Mouse (Mus musculus): Measurements from ENCODE around the gene Ahcy. TPM values are rescaled to one million over a fixed set of nuclear protein-coding genes. Genes with fewer than 3 reads are reported as not detected.
A peak's percentile ranks its signal among the peaks of the same experiment; 100 is the strongest.
"Not testable (repeated sequence)": the region's sequence is repeated elsewhere in the genome, so short reads cannot be mapped to it uniquely, and the experiment has no call there.

Ahcy gene
- total RNA-seq (2021) = 10 to 100 TPM; 14.3 to 15.7 TPM
- long read RNA-seq, experiment 1, partial matches to known transcripts = 3 of 7 reads
- long read RNA-seq, experiment 1, other reads (novel, unspliced or antisense) = 0 of 7 reads
- long read RNA-seq, experiment 2, transcript Ahcy-201 (10 exons, 2,543 nt) = major isoform, 7 of 14 reads
- long read RNA-seq, experiment 2, partial matches to known transcripts = 0 of 14 reads
- long read RNA-seq, experiment 2, other reads (novel, unspliced or antisense) = 7 of 14 reads

DNA sequence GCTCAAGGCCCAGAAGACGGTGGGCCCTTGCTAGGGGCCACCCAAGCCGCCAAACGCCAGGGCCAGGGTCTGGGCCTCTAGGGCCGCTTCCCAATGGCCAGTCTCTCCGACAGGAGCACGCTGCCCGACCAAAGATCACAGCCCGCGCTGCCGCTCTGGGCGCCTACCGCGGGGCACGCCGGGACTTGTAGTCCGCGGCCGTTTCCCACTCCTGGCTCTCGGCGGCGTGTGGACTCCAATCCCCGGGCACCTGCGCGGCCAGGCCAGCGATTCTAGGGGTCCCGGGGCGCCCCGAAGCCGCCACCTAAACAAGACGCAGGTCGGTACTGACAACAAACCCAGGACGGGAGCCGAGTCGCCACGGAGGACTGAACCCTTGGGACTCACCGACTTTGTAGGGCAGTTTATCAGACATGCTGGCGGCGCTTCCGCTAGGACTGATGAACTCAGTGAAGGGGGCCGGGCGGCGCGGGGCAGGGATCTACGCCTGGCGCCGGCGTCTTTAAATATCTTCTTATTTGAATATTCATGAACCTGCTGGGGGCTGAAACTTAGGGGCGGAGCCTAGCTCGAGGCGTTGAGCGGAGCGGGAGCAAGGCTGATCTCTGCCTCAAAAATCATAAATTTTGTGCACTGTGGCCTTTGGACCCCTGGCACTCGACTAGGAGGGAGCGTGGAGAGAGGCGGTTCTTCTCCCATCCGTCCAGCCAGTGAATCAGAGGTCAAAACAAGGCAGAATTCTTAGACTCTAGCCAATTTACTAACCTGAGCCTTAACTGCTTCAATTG, at the start of gene Ahcy:
Gene Ahcy (minus strand): TSS at position 520 of the 788 bp plus-strand sequence.
- DNase-seq = peak; percentile 79 to 88
- intact Hi-C loops (cut with DNase I) = no loop called here

DNA sequence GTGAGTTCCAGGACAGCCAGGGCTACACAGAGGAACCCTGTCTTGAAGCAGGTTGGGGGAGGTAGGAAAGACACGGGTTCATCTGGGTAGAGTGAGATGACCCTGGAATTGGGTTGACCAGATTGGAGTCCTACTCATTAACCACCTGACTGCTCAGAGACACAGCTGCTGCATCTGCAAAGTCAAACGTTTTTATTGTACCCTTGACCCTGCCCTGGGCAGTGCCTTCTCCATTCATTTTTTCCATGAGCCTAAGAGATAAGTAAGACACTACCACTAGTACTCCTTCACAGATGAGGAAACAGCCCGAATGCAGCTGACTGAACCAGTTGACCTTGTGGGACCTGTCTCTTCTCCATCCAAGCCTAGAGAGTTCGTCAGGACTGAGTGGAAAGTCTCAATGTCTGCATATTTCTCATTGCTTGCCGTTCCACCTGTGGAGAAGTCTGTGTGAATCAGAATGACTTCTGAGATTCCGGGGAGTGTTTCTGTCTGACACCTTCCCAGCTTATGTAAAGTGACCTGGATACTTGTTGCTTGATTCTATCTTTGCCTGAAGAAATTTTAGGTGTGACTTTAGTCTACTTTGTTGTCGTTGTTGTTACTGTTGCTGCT, 41.0 kb upstream of the Ahcy start:
- DNase-seq = no peak

DNA sequence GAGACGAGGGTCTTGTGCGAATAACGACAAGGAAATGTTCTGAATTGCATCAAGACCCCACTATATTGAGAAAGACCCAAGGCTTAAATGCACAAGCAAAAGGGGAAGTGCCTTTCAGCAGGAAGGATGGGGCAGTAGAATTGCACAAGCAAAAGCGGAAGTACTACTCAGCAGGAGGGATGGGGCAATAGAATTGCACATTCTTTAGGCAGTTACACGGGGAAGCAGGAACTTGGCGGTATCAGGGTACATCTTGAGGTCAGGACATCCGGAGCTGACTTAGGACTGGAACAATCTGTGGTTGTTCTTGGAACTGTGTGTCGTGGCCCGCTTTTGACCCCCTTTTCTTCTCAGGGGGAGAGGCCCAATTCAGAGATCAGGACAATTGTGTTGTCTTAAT, 33.0 kb upstream of the Ahcy start:
- intact Hi-C loops (cut with DNase I); DNase-seq: not testable (repeated sequence)

More for the DNA sequence above, 41.0 kb upstream of the Ahcy start:
- intact Hi-C loops (cut with DNase I) = no loop called here

DNA sequence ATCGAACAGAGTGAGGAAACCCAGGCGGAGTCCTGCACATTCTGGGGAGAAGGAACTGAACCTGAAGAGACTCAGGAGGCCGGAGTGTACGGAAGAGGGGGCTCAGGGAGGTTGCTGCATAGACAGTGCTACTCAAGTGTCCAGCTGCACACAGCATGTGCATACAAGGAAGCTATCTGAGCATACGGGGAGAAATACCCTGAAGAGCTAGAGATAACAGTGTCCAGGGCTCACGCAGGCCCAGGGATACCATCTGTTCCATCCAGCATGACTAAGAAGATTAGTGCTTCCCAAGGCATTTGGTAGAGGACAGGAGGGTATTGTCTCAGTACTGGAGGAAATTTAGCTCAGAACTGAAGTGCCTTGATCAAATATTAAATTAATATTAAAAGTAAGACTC, 29.3 kb upstream of the Ahcy start:
- intact Hi-C loops (cut with DNase I) = no loop called here
- DNase-seq = no peak

DNA sequence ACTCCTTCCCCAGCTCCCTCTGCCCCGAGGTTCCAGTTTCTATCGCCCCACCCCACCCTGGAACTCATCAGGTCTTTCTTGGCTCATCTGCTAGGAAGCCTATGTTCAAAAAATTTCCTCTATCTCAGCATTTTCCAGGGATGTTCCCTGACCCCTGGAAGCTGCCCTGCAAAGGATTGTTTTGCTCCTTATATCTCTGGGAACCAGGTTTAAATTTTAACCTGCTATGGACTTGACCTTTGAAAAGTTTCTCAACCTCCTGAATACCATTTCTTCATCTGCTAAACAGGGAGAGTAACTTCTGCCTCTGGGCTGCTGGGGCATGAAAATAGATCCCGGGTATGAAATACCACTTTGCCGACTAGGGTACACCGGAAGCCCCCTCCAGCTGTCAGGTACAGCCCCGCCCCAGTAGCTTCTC, 27.5 kb upstream of the Ahcy start:
- DNase-seq = no peak
- intact Hi-C loops (cut with DNase I) = no loop called here

DNA sequence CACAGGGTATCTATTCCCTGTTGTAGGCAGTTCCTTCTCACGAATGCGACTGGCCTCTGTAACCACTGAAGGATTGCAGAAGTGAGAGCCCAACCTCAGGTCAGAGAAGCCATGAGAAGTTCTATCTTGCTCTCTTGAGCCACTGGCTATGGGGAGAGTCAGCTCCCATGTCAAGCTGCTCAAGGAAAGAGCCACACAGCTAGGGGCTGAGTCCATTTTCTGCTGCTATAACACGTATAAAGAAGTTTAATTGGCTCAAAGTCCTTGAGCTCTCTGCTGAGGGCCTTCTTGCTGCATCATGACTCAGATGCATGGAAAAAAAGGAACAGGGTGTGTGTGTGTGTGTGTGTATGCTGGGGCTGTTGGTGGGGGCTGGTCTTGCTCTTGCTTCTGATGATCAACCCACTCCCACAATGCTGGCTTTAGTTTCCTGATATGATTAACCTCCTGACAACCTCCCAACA, 26.5 kb upstream of the Ahcy start:
- no peak for DNase-seq
- intact Hi-C loops (cut with DNase I) = no loop called here

DNA sequence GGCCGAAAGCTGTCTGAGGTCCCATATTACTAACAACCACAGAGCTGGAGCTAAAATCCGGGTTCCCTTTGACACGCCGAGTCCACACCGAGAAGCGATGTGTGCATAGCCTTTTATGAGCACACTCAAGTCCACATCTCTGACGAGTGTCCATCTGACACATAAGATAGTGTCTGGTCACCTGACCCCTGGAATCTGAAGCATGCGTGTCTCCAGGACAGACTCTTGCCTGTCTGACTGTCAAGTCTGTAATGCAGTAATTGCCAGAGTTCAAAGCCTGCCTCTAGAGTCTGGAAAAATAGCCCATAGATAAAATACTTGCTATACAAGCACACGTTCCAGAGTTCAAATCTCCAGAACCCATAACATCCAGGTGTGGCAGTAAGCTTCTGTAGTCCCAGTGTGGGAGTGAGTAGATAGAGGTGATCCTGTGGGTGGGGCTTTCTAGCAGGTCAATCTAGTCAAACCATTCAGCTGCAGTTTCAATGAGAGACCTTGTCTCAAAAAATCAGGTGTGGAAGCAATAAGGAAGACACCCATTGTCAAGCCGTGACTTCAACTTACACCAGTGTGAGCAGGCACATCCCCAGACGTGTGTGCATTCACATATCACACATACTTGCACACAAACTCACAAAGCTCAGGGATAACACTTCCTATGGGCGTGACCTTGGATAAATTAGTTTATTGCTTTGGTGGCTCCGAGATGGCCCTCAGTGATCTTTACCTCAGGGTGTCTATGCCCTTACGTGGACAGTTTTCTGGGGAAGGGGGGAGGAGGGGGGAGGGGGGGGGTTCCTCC, 25.9 kb upstream of the Ahcy start:
- intact Hi-C loops (cut with DNase I) = loop anchor here (10.0 kb wide), 1 partner anchor 315 kb away; no protein-coding TSS in a partner anchor
- no peak for DNase-seq

DNA sequence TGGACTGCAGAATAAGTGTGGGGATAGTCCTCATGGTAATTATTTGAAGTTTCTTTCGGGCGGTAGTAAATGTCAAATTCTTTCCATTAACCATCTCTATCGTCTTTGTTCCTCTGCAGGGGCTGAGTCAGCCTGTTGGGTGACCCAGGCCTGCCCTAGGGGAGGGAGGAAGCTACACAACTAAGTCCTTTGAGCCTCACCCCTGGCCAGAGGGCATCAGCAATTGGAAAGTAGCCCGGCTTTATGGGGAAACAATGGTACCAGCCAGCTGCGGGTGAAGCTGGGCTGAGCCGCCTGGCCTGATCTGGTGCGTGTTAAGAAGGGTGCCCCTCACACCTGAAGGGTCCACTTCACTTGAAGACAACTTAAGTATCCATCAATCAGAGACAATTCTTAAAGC, 25.1 kb upstream of the Ahcy start:
- DNase-seq = no peak
- intact Hi-C loops (cut with DNase I) = loop anchor here (10.0 kb wide), 1 partner anchor 315 kb away; no protein-coding TSS in a partner anchor

DNA sequence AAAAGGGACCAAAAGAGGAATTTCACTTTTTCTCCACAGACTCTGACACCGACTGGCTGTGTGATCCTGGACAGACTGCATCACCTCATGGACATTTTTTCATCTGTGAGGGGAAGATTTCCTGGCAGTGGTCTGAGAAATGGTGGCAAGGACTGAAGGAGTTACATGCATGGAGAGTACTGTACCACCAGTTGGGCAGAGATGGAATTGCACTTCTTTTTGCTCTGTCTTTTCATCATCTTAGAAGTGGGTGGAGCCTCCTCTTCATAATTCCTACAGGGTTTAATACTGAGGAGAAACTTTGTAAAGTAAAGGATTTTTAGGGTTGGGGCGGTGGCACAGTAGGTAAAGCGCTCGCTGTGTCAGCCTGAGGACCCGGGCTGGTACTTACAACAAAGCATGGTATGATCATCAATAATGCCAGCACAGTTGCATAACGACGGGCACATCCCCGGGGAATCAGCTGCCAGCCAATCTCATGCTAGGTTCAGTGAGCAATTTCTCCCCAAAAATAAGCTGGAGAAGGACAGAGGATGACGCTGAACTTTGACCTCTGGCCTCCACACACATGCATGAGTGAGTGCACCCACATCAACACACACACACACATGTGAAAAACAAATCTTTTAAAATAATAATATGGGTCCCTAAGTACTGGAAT, 24.6 kb upstream of the Ahcy start:
- intact Hi-C loops (cut with DNase I) = loop anchor here (10.0 kb wide), 1 partner anchor 316 kb away; no protein-coding TSS in a partner anchor
- no peak for DNase-seq

DNA sequence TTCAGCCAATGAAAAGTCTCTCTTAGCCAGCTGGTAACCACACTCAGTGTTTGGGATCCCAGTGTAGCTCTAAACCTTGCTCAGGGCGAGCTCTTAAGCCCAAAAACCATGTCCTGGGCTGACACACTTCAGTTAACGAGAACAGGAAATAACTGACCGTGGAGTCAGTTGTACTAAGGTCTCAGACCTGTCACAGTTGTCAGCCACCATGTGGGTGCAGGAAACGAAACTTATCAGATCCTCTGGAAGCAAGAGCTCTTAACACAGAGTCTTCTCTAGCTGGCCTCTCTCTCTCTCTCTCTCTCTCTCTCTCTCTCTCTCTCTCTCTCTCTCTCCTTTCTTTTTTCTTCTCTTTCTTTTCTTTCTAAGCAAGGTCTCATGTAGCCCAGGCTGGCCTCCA, 19.1 kb upstream of the Ahcy start:
- DNase-seq = no peak
- intact Hi-C loops (cut with DNase I) = loop anchor here (10.0 kb wide), 1 partner anchor 321 kb away; no protein-coding TSS in a partner anchor

DNA sequence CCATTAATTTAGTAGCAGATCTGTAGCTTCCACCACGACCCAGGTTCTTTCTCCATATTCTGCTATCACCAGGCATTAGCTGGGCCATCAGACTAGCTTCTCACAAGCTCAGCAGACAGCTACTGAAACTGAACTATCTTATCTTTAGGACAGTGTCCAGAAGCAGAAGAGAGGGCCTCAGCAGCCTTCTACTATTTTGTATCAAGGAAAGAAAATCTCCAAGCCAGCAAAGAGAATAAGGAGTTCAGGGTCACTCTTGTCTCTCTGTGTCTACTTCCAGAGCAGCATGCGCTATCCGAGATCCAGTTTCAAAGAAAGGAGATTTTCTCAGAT, 17.4 kb upstream of the Ahcy start:
- intact Hi-C loops (cut with DNase I) = loop anchor here (10.0 kb wide), 1 partner anchor 323 kb away; no protein-coding TSS in a partner anchor
- no peak for DNase-seq

DNA sequence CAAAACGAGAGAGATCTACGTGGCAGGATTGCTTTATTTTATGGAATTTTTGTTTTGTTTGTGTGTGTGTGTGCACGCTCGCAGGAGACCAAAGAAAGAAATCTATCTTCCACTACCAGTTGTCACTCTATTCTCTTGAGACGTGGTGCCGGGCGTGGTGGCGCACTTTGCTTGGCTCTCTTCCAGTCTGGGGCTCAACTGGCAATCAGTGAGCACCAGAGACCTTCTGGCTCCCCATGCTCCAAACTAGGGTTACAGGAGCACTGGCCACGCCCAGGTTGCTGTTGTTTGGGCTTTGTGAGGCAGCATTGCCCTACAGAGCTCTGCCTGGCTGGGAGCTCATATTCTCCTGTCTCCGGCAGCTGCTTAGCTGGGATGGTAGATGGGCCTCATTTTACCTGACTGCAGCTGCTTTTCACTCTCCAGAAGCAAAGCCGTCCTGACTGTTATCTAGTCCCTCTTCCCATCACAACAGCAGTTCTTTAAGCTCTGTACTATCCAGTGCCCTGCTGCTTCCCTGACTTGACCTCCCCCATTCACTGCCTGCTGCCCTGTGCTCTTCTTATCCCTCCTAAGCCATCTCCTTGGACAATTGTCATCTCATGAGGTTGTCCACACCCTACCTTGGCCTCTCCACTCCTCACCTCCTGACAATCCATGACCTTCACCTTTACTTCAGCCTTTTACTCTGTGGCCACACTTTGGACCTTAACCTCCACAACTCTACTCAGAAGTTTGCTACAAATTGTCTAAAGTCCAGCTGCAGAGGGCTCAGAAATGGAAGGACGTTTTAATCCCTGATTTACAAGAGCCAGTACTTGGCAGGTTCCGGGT, 16.8 kb upstream of the Ahcy start:
- intact Hi-C loops (cut with DNase I) = loop anchor here (10.0 kb wide), 1 partner anchor 324 kb away; no protein-coding TSS in a partner anchor
- no peak for DNase-seq

DNA sequence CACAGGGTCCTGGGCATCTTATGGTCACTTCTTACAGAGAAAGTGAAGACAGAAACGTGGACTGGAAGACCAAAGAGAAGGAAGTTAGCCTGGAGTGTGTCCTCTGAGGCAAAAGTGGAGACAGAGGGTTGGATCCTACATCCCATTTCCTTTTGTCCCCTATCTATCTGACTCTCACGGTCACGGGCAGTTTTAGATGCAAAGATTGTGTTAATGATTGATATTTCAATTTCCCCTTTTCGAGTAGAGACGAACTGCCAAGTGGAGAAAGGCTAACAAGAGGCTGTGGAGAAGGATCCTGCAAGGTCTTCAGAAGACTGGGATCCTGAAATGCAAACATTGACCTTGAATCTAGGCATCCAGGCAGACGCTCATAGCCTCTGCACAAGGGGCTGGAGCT, 14.0 kb upstream of the Ahcy start:
- DNase-seq = no peak
- intact Hi-C loops (cut with DNase I) = no loop called here

DNA sequence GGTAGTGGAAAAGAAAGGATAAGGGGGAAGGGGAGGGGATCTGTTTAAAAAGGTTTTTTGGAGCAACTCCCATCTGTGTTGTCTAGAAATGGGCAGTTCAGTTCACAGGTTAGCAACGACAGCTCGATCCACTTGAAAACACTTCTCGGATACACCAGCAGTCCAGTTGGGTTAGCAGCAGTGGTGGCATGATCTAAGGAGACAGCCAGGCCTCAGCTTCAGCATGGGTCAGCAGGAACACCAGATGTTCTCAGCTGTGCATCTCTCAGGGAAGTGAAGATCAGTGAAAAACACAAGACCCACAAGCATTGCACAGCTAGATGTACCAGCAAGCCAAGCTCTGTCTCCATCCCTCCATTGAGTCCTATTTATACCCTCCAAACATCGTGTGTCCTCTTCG, 12.0 kb upstream of the Ahcy start:
- DNase-seq = no peak
- intact Hi-C loops (cut with DNase I) = no loop called here

DNA sequence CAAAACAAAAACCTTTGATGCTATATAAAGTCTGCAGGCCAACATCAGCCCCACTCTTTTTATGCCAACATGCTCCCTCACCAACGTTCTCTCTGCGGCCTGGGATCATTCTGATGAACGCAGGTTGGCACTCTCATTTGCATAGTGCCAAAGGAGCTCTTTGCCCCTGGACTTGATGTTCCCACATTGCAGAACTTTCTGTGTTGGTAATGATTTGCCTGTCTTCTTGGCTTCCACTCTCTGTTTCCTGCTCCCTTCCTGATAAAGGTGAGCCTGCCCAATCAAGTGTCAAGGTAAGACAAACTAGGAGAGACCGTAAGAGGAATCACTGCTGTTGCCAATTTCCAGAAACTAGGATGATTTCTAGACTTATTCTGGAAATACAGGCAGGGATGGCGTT, 10.2 kb upstream of the Ahcy start:
- intact Hi-C loops (cut with DNase I) = loop anchor here (5.0 kb wide), 2 partner anchors 88 to 108 kb away; no protein-coding TSS in a partner anchor
- DNase-seq = no peak

DNA sequence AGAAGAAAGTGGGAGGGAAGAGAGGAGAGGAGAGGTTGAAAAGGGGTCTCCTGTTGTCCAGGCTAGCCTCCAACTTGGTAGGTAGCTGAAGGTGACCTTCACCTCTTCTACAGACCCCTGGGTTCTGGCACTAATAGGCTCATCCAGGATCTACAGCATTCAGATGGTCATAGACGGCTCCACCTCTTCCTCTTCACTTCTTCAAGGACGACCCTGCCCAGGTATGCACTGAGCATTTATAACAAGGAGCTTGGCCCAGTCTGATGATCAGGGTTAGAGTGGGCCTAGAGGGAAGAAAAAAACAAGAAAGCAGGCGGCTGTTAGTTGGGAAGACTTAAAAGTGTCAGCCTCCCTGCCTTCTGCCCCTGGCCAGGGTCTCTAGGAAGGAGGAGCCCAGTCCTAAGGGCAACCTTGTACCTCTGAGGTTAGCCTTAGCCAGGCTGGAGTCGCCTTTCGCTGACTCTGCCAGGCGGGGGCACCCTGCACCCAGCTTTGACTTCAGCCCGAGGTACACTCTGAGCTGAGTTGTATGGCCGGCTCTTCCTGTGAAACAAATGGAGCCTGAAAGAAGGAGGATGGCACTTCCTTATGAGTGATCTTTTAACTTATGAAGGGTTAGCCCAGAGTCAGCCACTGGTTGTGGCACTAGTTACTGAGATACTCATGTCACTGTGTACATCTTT, 8.0 kb upstream of the Ahcy start:
- intact Hi-C loops (cut with DNase I) = loop anchor here (5.0 kb wide), 2 partner anchors 90 to 110 kb away; no protein-coding TSS in a partner anchor
- DNase-seq = peak; percentile 45 to 51

DNA sequence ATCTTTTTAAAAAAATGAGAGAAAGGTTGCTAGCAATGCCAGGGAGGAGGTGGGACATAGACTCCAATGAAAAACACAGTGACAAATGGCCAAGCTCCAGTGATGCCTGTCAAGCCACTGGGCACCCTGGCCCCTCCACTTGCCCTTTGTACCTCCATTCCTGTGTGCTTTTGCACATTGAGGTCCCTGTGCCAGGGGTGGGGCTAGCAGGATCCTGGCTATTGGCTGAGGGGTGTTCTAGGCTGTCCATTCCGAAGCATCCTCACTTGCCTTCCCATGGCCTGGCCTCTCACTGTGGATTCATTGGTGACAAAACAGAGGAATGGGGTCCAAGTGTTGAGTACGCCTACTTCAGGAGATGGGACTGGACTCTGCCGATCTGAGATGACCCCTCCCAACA, 6.8 kb upstream of the Ahcy start:
- DNase-seq = no peak
- intact Hi-C loops (cut with DNase I) = loop anchor here (5.0 kb wide), 2 partner anchors 91 to 111 kb away; no protein-coding TSS in a partner anchor

DNA sequence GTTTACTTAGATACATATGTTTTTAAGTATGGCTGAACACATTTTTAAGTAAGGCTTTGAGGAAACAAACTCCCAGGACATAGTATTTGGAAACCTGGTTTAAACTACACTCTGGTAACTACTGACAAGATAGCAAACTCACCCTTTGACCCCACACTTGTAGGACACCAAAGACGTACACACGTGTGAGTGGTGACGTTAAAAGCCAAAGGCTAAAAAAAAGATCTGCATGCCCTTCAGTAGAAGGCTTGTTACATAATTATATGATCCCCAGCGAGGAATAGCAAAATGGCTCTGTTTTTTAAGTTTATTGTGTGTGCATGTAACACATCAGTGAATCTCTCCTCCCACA, 5.9 kb upstream of the Ahcy start:
- intact Hi-C loops (cut with DNase I) = loop anchor here (5.0 kb wide), 2 partner anchors 92 to 112 kb away; no protein-coding TSS in a partner anchor
- DNase-seq = no peak
